Mouse (Mus musculus): ENCODE results near the gene Adamtsl3.

- TF ChIP-seq CTCF (IDR thresholded peaks at IDR 0.05; ENCODE audit: low read depth) (no peak), EP300 (optimal IDR thresholded peaks at IDR 0.05) (no peak)
These were observed 30.6 kb downstream of the Adamtsl3 start for GRCm38 (mm10) chr7:82366056-82366455.

All from stomach, postnatal 0 days (tissue).